Mouse (Mus musculus): ENCODE results near the gene 6030408B16Rik. TPM values are rescaled to one million over a fixed set of nuclear protein-coding genes. Genes with fewer than 3 reads are reported as not detected.
A peak's percentile ranks its signal among the peaks of the same experiment; 100 is the strongest.

The 6030408B16Rik gene
- polyA plus RNA-seq, 1 experiment from 2014 or later = 0.15 TPM

GRCm38 (mm10) chr15:101329564-101329892, 36.5 kb downstream of the 6030408B16Rik start:
- Histone ChIP-seq H3K27me3 (no peaks in the 10 kb centered on the region), H3K4me1 (no peaks in the 10 kb centered on the region), H3K27ac (replicated peaks) (no peak overlapping the region), H3K4me2 (replicated peaks) (no peak overlapping the region), H3K36me3 (no peaks in the 10 kb centered on the region), H3K9ac (replicated peaks) (no peak overlapping the region), H3K4me3 (no peak overlapping the region), H3K9me3 (no peaks in the 10 kb centered on the region)
- WGBS = 57% methylated on average over 3 of the region's 3 CpGs
- no peak for ATAC-seq (ENCODE audit: low FRiP score, low read depth)

- Histone ChIP-seq H3K4me2 (replicated peaks) (no peak overlapping the region), H3K4me3 (no peak overlapping the region), H3K36me3 (no peaks in the 10 kb centered on the region), H3K9me3 (no peaks in the 10 kb centered on the region), H3K9ac (replicated peaks) (no peak overlapping the region), H3K4me1 (no peaks in the 10 kb centered on the region), H3K27ac (replicated peaks) (no peak overlapping the region), H3K27me3 (0 out of 2 replicates have a peak, but pooled peaks cover 2% of the 10 kb centered on the region)
- WGBS = 82% methylated on average over 4 of the region's 4 CpGs
- ATAC-seq (ENCODE audit: low FRiP score, low read depth) = no peak
Observed at GRCm38 (mm10) chr15:101331090-101331489, 38.1 kb downstream of the 6030408B16Rik start.

GRCm38 (mm10) chr15:101332370-101332769, 39.4 kb downstream of the 6030408B16Rik start:
- no peak overlapping the region for H3K27ac ChIP-seq (replicated peaks)
- no peak overlapping the region for H3K9ac ChIP-seq (replicated peaks)
- no peak overlapping the region for H3K4me3 ChIP-seq
- H3K36me3 ChIP-seq = no peaks in the 10 kb centered on the region
- WGBS = 75% methylated on average over 4 of the region's 4 CpGs
- H3K4me1 ChIP-seq = no peaks in the 10 kb centered on the region
- H3K27me3 ChIP-seq = peaks cover 14% of the 10 kb centered on the region; the same call in 1 of the 2 replicates
- H3K4me2 ChIP-seq (replicated peaks) = no peak overlapping the region
- H3K9me3 ChIP-seq = no peaks in the 10 kb centered on the region
- ATAC-seq (ENCODE audit: low FRiP score, low read depth) = no peak

GRCm38 (mm10) chr15:101333165-101333564, 40.2 kb downstream of the 6030408B16Rik start:
- no peak overlapping the region for H3K4me2 ChIP-seq (replicated peaks)
- H3K4me3 ChIP-seq = no peak overlapping the region
- no peaks in the 10 kb centered on the region for H3K9me3 ChIP-seq
- no peaks in the 10 kb centered on the region for H3K36me3 ChIP-seq
- peaks cover 18% of the 10 kb centered on the region; the same call in 1 of the 2 replicates for H3K27me3 ChIP-seq
- H3K4me1 ChIP-seq = no peaks in the 10 kb centered on the region
- H3K27ac ChIP-seq (replicated peaks) = no peak overlapping the region
- WGBS = 45% methylated on average over 1 of the region's 1 CpGs
- ATAC-seq (ENCODE audit: low FRiP score, low read depth) = no peak
- H3K9ac ChIP-seq (replicated peaks) = no peak overlapping the region

- no peak for ATAC-seq (ENCODE audit: low FRiP score, low read depth)
- 59% methylated on average over 4 of the region's 4 CpGs for WGBS
- no peak overlapping the region for H3K4me3 ChIP-seq
Observed at GRCm38 (mm10) chr15:101333648-101334047, 40.6 kb downstream of the 6030408B16Rik start.

DNA sequence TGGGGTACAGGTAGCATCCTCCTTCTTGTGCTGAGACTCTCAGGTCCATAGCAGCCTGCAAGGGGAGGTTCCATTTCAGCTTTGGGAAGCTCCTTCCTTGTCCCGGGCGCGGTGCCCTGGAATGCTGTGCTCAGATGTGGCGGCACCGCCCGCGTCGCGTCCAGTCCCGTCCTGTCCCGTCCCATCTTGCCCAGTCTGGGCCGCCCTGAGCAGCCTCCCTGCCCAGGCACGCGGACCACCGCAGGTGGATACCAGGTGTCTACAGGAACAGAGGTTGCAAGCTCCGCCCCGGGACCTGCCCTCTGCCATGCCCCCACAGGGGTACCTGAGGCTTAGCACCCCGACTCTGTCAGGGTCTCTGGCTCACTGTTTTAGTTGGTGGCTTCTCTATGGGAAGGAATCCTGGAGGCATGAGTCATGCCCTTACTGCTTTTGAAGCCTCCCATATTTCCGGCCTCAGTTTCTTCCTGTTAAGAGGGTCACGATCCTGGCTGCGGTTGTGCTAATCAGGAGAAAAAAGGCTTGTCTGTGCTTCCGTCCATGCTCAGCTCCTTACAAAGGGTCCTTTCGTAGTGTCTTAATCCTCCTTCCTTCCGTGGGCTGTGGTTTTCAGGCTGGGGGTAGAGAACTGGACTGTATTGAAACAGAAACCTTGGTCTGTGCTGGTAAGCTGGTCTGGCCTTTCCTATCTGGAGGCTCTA, 43.6 kb downstream of the 6030408B16Rik start:
- no peak overlapping the region for H3K4me2 ChIP-seq (replicated peaks)
- H3K9me3 ChIP-seq = no peaks in the 10 kb centered on the region
- 57% methylated on average over 24 of the region's 24 CpGs for WGBS
- H3K4me1 ChIP-seq = 0 out of 2 replicates have a peak, but pooled peaks cover 2% of the 10 kb centered on the region
- H3K9ac ChIP-seq (replicated peaks) = no peak overlapping the region
- no peak overlapping the region for H3K4me3 ChIP-seq
- peaks cover 18% of the 10 kb centered on the region; the same call in 1 of the 2 replicates for H3K27me3 ChIP-seq
- no peak for ATAC-seq (ENCODE audit: low FRiP score, low read depth)
- no peak overlapping the region for H3K27ac ChIP-seq (replicated peaks)
- H3K36me3 ChIP-seq = no peaks in the 10 kb centered on the region

More at GRCm38 (mm10) chr15:101333648-101334047, 40.6 kb downstream of the 6030408B16Rik start:
- Histone ChIP-seq H3K4me1 (no peaks in the 10 kb centered on the region), H3K4me2 (replicated peaks) (no peak overlapping the region), H3K36me3 (no peaks in the 10 kb centered on the region), H3K9me3 (no peaks in the 10 kb centered on the region), H3K27ac (replicated peaks) (no peak overlapping the region), H3K27me3 (peaks cover 18% of the 10 kb centered on the region; the same call in 1 of the 2 replicates), H3K9ac (replicated peaks) (no peak overlapping the region)

GRCm38 (mm10) chr15:101338359-101338758, 45.3 kb downstream of the 6030408B16Rik start:
- no peaks in the 10 kb centered on the region for H3K36me3 ChIP-seq
- ATAC-seq (ENCODE audit: low FRiP score, low read depth) = no peak
- H3K9ac ChIP-seq (replicated peaks) = no peak overlapping the region
- no peak overlapping the region for H3K27ac ChIP-seq (replicated peaks)
- H3K4me3 ChIP-seq = no peak overlapping the region
- H3K9me3 ChIP-seq = no peaks in the 10 kb centered on the region
- H3K4me1 ChIP-seq = 0 out of 2 replicates have a peak, but pooled peaks cover 2% of the 10 kb centered on the region
- H3K27me3 ChIP-seq = peaks cover 18% of the 10 kb centered on the region; the same call in 1 of the 2 replicates
- no peak overlapping the region for H3K4me2 ChIP-seq (replicated peaks)
- WGBS = 69% methylated on average over 4 of the region's 4 CpGs

- no peaks in the 10 kb centered on the region for H3K36me3 ChIP-seq
- no peak overlapping the region for H3K4me2 ChIP-seq (replicated peaks)
- H3K9me3 ChIP-seq = no peaks in the 10 kb centered on the region
- peak; percentile 52 for ATAC-seq (ENCODE audit: low FRiP score, low read depth)
- no peak overlapping the region for H3K9ac ChIP-seq (replicated peaks)
- H3K4me3 ChIP-seq = no peak overlapping the region
- H3K27me3 ChIP-seq = peaks cover 18% of the 10 kb centered on the region; the same call in 1 of the 2 replicates
- 0% methylated on average over 2 of the region's 2 CpGs for WGBS
- no peak overlapping the region for H3K27ac ChIP-seq (replicated peaks)
- 0 out of 2 replicates have a peak, but pooled peaks cover 2% of the 10 kb centered on the region for H3K4me1 ChIP-seq
Observed at GRCm38 (mm10) chr15:101339537-101339936, 46.5 kb downstream of the 6030408B16Rik start.

DNA sequence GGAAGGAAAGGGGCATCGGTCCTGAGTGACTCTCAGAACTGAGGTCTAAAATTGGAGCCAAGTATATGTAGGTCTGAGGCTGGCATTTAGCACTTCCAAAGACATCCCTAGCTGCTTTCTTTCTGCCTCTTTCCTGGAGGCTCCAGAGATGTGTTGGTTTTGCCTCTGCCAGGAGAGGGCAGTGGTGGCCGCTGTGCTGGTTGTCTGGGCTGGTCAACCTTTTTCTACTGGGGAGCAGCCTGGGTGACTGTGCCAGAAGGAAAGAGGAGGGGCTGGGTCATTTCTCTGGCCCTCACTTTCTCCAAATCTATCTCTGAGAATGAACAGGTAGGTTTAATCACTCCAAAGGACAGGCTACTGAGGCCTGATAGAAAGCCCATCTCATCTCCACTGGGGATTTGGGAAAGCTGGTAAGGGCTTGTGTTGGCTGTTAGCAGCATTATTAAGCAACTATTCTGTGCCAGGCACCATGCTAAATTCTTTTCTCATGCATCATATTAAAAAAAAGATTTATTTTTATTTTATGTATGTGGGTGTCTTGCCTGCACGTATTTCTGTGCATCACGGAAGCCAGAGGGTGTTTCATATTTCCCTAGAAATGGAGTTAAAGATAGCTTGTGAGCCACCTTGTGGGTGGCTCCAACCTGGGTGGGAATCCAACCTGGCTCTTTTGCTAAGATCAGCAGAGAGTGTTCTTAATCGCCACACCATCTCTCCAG, 48.9 kb downstream of the 6030408B16Rik start:
- no peak overlapping the region for H3K4me2 ChIP-seq (replicated peaks)
- no peak overlapping the region for H3K9ac ChIP-seq (replicated peaks)
- H3K36me3 ChIP-seq = no peaks in the 10 kb centered on the region
- WGBS = 67% methylated on average over 5 of the region's 5 CpGs
- 0 out of 2 replicates have a peak, but pooled peaks cover 2% of the 10 kb centered on the region for H3K4me1 ChIP-seq
- ATAC-seq (ENCODE audit: low FRiP score, low read depth) = no peak
- 0 out of 2 replicates have a peak, but pooled peaks cover 7% of the 10 kb centered on the region for H3K27me3 ChIP-seq
- H3K27ac ChIP-seq (replicated peaks) = no peak overlapping the region
- no peak overlapping the region for H3K4me3 ChIP-seq
- no peaks in the 10 kb centered on the region for H3K9me3 ChIP-seq

Other genes starting within 250 kb of the 6030408B16Rik start
- not detected in 2 replicates for gene Gm47841, start 245.8 kb upstream of the 6030408B16Rik start, polyA plus RNA-seq (2016; fragmentation: Nextera tagmentation; extraction: Ambion mirVana)
- gene Fignl2, start 214.6 kb upstream of the 6030408B16Rik start, polyA plus RNA-seq (2016; fragmentation: Nextera tagmentation; extraction: Ambion mirVana) = 0.34 and 0.37 TPM in 2 replicates
- gene Ankrd33, start 177.5 kb upstream of the 6030408B16Rik start, polyA plus RNA-seq (2016; fragmentation: Nextera tagmentation; extraction: Ambion mirVana) = not detected in 2 replicates
- 8.0 and 10.7 TPM in 2 replicates for gene Acvrl1, start 164.7 kb upstream of the 6030408B16Rik start, polyA plus RNA-seq (2016; fragmentation: Nextera tagmentation; extraction: Ambion mirVana)
- 12.6 and 14.8 TPM in 2 replicates for gene Acvr1b, start 119.1 kb upstream of the 6030408B16Rik start, polyA plus RNA-seq (2016; fragmentation: Nextera tagmentation; extraction: Ambion mirVana)
- gene Grasp, start 69.0 kb upstream of the 6030408B16Rik start, polyA plus RNA-seq (2016; fragmentation: Nextera tagmentation; extraction: Ambion mirVana) = 5.5 and 5.9 TPM in 2 replicates
- 3.4 and 4.0 TPM in 2 replicates for gene Nr4a1, start 38.9 kb upstream of the 6030408B16Rik start, polyA plus RNA-seq (2016; fragmentation: Nextera tagmentation; extraction: Ambion mirVana)
- gene Atg101, start 8.9 kb upstream of the 6030408B16Rik start, polyA plus RNA-seq (2016; fragmentation: Nextera tagmentation; extraction: Ambion mirVana) = 63.9 and 68.1 TPM in 2 replicates
- 0.14 and 0.18 TPM in 2 replicates for gene Krt80, start 77.0 kb downstream of the 6030408B16Rik start, polyA plus RNA-seq (2016; fragmentation: Nextera tagmentation; extraction: Ambion mirVana)
- 5.8 and 6.3 TPM in 2 replicates for gene Krt7, start 117.8 kb downstream of the 6030408B16Rik start, polyA plus RNA-seq (2016; fragmentation: Nextera tagmentation; extraction: Ambion mirVana)
- 0.15 and 0.22 TPM in 2 replicates for gene Krt87, start 145.6 kb downstream of the 6030408B16Rik start, polyA plus RNA-seq (2016; fragmentation: Nextera tagmentation; extraction: Ambion mirVana)
- not detected in 2 replicates for gene Krt88, start 154.5 kb downstream of the 6030408B16Rik start, polyA plus RNA-seq (2016; fragmentation: Nextera tagmentation; extraction: Ambion mirVana)
- gene Krt81, start 170.5 kb downstream of the 6030408B16Rik start, polyA plus RNA-seq (2016; fragmentation: Nextera tagmentation; extraction: Ambion mirVana) = not detected in 2 replicates
- not detected in 2 replicates for gene Krt86, start 180.3 kb downstream of the 6030408B16Rik start, polyA plus RNA-seq (2016; fragmentation: Nextera tagmentation; extraction: Ambion mirVana)
- gene Krt83, start 198.3 kb downstream of the 6030408B16Rik start, polyA plus RNA-seq (2016; fragmentation: Nextera tagmentation; extraction: Ambion mirVana) = not detected in 2 replicates
- gene Gm49425, start 224.0 kb downstream of the 6030408B16Rik start, polyA plus RNA-seq (2016; fragmentation: Nextera tagmentation; extraction: Ambion mirVana) = not detected in 2 replicates
- gene Krt84, start 239.6 kb downstream of the 6030408B16Rik start, polyA plus RNA-seq (2016; fragmentation: Nextera tagmentation; extraction: Ambion mirVana) = not detected in 2 replicates

All from midbrain, embryonic 12.5 days (tissue).